Mouse (Mus musculus): Measurements from ENCODE around the gene Hist1h3c.

DNA sequence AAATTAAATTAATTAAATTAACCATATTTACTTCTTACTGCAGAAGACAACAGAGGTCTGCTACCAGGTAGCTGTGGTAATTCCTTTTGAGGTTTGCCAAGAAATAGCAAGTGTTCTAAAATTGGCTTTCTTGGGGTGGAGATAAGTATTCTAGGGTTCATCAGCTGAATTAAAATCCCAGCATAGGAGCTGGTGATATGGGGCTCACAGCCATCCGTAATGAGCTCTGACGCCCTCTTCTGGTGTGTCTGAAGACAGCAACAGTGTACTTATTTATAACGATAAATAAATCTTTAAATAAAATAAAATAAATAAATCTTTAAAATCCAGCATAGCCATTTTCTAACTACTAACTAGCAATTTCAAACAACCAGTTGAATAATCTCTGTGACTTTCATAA is 45.6 kb downstream of the Hist1h3c start:
- TF ChIP-seq CTCF (IDR thresholded peaks at IDR 0.05; ENCODE audit: low read depth, low read length) (no peak), POLR2A (IDR thresholded peaks at IDR 0.05; ENCODE audit: borderline replicate concordance, low read depth, low read length) (no peak)

Data from bone marrow macrophage, adult 2 months (primary cell).